Mouse (Mus musculus): Measurements from ENCODE around the gene Axin1. TPM values are rescaled to one million over a fixed set of nuclear protein-coding genes. Genes with fewer than 3 reads are reported as not detected.

Axin1 gene
- total and polyA plus RNA-seq, 3 experiments = 27.8 to 38.8 (median 28.5) TPM

- dilution Hi-C loops (cut with MboI; ENCODE audit: extremely low pct_ligation_motif_present, extremely low pct_unique_long_range_greater_than_20kb, low sequenced_read_pairs) = no loop called here
- in situ Hi-C loops (cut with MboI; ENCODE audit: low pct_ligation_motif_present, low pct_unique_long_range_greater_than_20kb, low sequenced_read_pairs) = no loop called here
- no peak overlapping the region for H3K9ac ChIP-seq (ENCODE audit: insufficient read depth, low read depth)
- no peaks in the 10 kb centered on the region for H3K27me3 ChIP-seq (replicated peaks)
- no peak for DNase-seq (ENCODE audit: extremely low read depth)
- H3K9me3 ChIP-seq (replicated peaks; ENCODE audit: low read length) = no peaks in the 10 kb centered on the region
- H3K4me3 ChIP-seq (replicated peaks in 1 of 3; ENCODE audit: low read depth in 2 of 3, low read length in 2 of 3, poor library complexity in 1 of 3) = no peak overlapping the region
- no peak overlapping the region for H3K4me2 ChIP-seq (ENCODE audit: insufficient read depth, low read depth, poor library complexity, severe bottlenecking)
- TF ChIP-seq GABPA (IDR thresholded peaks at IDR 0.05; ENCODE audit: insufficient replicate concordance, low read depth, low read length) (no peak), PAX5 (IDR thresholded peaks at IDR 0.05; ENCODE audit: low read length) (no peak), E2F4 (IDR thresholded peaks at IDR 0.05; ENCODE audit: insufficient replicate concordance, low read depth, low read length) (no peak), NELFE (IDR thresholded peaks at IDR 0.05; ENCODE audit: low read depth, low read length) (no peak), NRF1 (IDR thresholded peaks at IDR 0.05; ENCODE audit: low read depth, low read length) (no peak), ZNF384 (IDR thresholded peaks at IDR 0.05; ENCODE audit: low read depth, low read length) (no peak)
- no peak overlapping the region for H3K27ac ChIP-seq (ENCODE audit: insufficient read depth, low read depth)
- peaks cover 12% of the 10 kb centered on the region for H3K79me2 ChIP-seq (replicated peaks; ENCODE audit: control insufficient read depth, extremely low read depth, insufficient read depth, poor library complexity, severe bottlenecking)
- H3K4me1 ChIP-seq (ENCODE audit: control insufficient read depth in 1 of 2, insufficient read depth in 2 of 2) = peaks cover 11 to 29% of the 10 kb centered on the region in 2 experiments; a peak in 3 of 4 replicates
- peaks cover 38 to 67% of the 10 kb centered on the region in 2 experiments for H3K36me3 ChIP-seq (replicated peaks in 1 of 2; ENCODE audit: control insufficient read depth in 1 of 2, insufficient read depth in 1 of 2, low read length in 1 of 2)
Measured at GRCm38 (mm10) chr17:26125226-26125625, 13.3 kb upstream of the Axin1 start.

- H3K4me2 ChIP-seq (ENCODE audit: insufficient read depth, low read depth, poor library complexity, severe bottlenecking) = no peak overlapping the region
- no peaks in the 10 kb centered on the region for H3K27me3 ChIP-seq (replicated peaks)
- H3K9ac ChIP-seq (ENCODE audit: insufficient read depth, low read depth) = no peak overlapping the region
- peaks cover 41 to 78% of the 10 kb centered on the region in 2 experiments for H3K36me3 ChIP-seq (replicated peaks in 1 of 2; ENCODE audit: control insufficient read depth in 1 of 2, insufficient read depth in 1 of 2, low read length in 1 of 2)
- H3K27ac ChIP-seq (ENCODE audit: insufficient read depth, low read depth) = no peak overlapping the region
- peaks cover 0 to 5% of the 10 kb centered on the region in 2 experiments; a peak in 2 of 4 replicates for H3K4me1 ChIP-seq (ENCODE audit: control insufficient read depth in 1 of 2, insufficient read depth in 2 of 2)
- no peaks in the 10 kb centered on the region for H3K9me3 ChIP-seq (replicated peaks; ENCODE audit: low read length)
- in situ Hi-C loops (cut with MboI; ENCODE audit: low pct_ligation_motif_present, low pct_unique_long_range_greater_than_20kb, low sequenced_read_pairs) = no loop called here
- TF ChIP-seq HCFC1 (IDR thresholded peaks at IDR 0.05; ENCODE audit: low read depth, low read length) = no peak
- no peak for TF ChIP-seq MAFK (IDR thresholded peaks at IDR 0.05; ENCODE audit: insufficient replicate concordance, low read length)
- TF ChIP-seq MAX (IDR thresholded peaks at IDR 0.05; ENCODE audit: low read length) = no peak
- no peak for TF ChIP-seq ZKSCAN1 (IDR thresholded peaks at IDR 0.05; ENCODE audit: borderline replicate concordance, low read depth, low read length)
- no peak for TF ChIP-seq ELF1 (IDR thresholded peaks at IDR 0.05; ENCODE audit: low read depth, low read length)
- TF ChIP-seq SIN3A (IDR thresholded peaks at IDR 0.05; ENCODE audit: low read length) = no peak
- TF ChIP-seq ZMIZ1 (IDR thresholded peaks at IDR 0.05; ENCODE audit: low read depth, low read length) = no peak
- no peak for TF ChIP-seq E2F4 (IDR thresholded peaks at IDR 0.05; ENCODE audit: insufficient replicate concordance, low read depth, low read length)
- no peak for TF ChIP-seq MAZ (IDR thresholded peaks at IDR 0.05; ENCODE audit: low read depth, low read length)
- no peak for TF ChIP-seq IRF4 (IDR thresholded peaks at IDR 0.05; ENCODE audit: low read depth, low read length)
- no peak for TF ChIP-seq USF2 (conservative IDR thresholded peaks at IDR 0.05; ENCODE audit: low read depth, low read length)
- no peak for TF ChIP-seq NRF1 (IDR thresholded peaks at IDR 0.05; ENCODE audit: low read depth, low read length)
- no peak for TF ChIP-seq POLR2A (IDR thresholded peaks at IDR 0.05; ENCODE audit: low read depth, low read length)
- no peak for TF ChIP-seq EP300 (IDR thresholded peaks at IDR 0.05; ENCODE audit: low read length)
- no peak for TF ChIP-seq CTCF (conservative IDR thresholded peaks at IDR 0.05 in 1 of 2, IDR thresholded peaks at IDR 0.05 in 1 of 2; ENCODE audit: low read depth in 2 of 2, low read length in 2 of 2)
- TF ChIP-seq MEF2A (IDR thresholded peaks at IDR 0.05; ENCODE audit: borderline replicate concordance, low read depth, low read length) = no peak
- no peak for TF ChIP-seq JUND (conservative IDR thresholded peaks at IDR 0.05; ENCODE audit: low read depth, low read length)
- no peak for TF ChIP-seq JUN (IDR thresholded peaks at IDR 0.05; ENCODE audit: insufficient read depth, low read depth, low read length)
- no peak overlapping the region for H3K4me3 ChIP-seq (replicated peaks in 1 of 3; ENCODE audit: low read depth in 2 of 3, low read length in 2 of 3, poor library complexity in 1 of 3)
- dilution Hi-C loops (cut with MboI; ENCODE audit: extremely low pct_ligation_motif_present, extremely low pct_unique_long_range_greater_than_20kb, low sequenced_read_pairs) = no loop called here
- no peak for DNase-seq (ENCODE audit: extremely low read depth)
- H3K79me2 ChIP-seq (replicated peaks; ENCODE audit: control insufficient read depth, extremely low read depth, insufficient read depth, poor library complexity, severe bottlenecking) = no peaks in the 10 kb centered on the region
Measured at GRCm38 (mm10) chr17:26131062-26131732, 7.3 kb upstream of the Axin1 start.

All from CH12.LX (cell line).